Mouse (Mus musculus) heart, postnatal 0 days (tissue): ENCODE measurements around the gene Vtn.

Experiments used
- CTCF ChIP-seq: IDR thresholded peaks from 2 replicates; pipeline ENCODE4 v1.5.1; 2016; ENCODE audit warnings: antibody characterized with exemption, control low read depth, low read depth
- EP300 ChIP-seq: IDR thresholded peaks from 2 replicates; pipeline ENCODE4 v1.6.1; 2016; ENCODE audit warnings: antibody characterized with exemption, low read depth

GRCm38 (mm10) chr11:78501529-78501928 lies 2.6 kb downstream of the Vtn start:
- TF ChIP-seq CTCF (no peak), EP300 (no peak)
